ENCODE assay signal across 8 mouse cellular contexts in the genomic region with DNA sequence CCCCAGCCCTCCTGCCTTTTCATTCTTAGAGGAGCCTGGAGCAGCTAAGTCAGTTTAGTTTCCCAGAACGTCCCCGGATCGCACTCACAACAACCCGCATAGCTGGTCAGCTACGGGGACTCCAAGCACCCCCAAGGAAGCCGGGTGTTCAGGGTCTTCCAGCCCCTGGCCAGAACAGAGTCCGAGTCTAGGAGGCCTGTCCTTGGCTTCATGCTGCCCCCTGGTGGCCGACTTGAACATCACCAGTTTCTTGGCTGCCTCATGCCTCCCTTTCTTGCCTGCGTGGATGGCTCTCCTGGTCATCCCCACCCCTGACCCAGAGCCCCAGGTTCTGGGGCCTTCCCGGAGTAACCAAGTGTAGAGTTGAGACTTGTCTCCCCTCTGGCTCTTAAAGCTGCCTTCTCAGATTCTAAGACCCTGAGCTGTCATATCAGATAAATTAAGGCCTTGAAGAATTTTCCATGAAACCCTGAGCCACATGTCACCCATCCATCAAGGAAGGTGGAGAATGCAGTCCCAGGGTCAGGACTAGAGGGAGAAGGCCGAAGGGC. TPM values are rescaled to one million over a fixed set of nuclear protein-coding genes. Genes with fewer than 3 reads are reported as not detected.
DNase-seq lines count a peak whose midpoint lies in the region; ATAC-seq and TF ChIP-seq lines count a peak whose summit lies in the region.

No protein-coding gene starts in this region.

- TF ChIP-seq EP300 in MEL (IDR thresholded peaks at IDR 0.05; ENCODE audit: low read depth in 1 of 2, low read length in 2 of 2), result no peak

- H3K4me2 ChIP-seq in embryonic facial prominence, embryonic 14.5 days (ENCODE audit: low read depth, low read length), result peak overlapping the region; percentile 61; the same call in 1 of the 2 replicates

- H3K79me2 ChIP-seq in MEL (ENCODE audit: control insufficient read depth, insufficient read depth, low read length, poor library complexity), result peaks cover 8% of the 10 kb centered on the region; the same call in 1 of the 2 replicates

- H3K27me3 ChIP-seq in MEL (ENCODE audit: control insufficient read depth in 1 of 2, insufficient read depth in 2 of 2, low read length in 2 of 2), result no peaks in the 10 kb centered on the region
- H3K27me3 ChIP-seq in embryonic facial prominence, embryonic 14.5 days (replicated peaks; ENCODE audit: control insufficient read depth, insufficient read depth, low read length), result no peaks in the 10 kb centered on the region
- H3K27me3 ChIP-seq in small intestine, adult 2 months (ENCODE audit: control insufficient read depth, insufficient read depth, low read length), result peaks cover 19% of the 10 kb centered on the region

- peak; percentile 63 for TF ChIP-seq RAD21 in MEL (IDR thresholded peaks at IDR 0.05; ENCODE audit: low read depth, low read length)

- H3K4me3 ChIP-seq in MEL (ENCODE audit: control insufficient read depth in 1 of 2, insufficient read depth in 1 of 2, low read depth in 2 of 2, low read length in 2 of 2), result peak overlapping the region; percentile 15 to 47; a peak in 3 of 4 replicates
- H3K4me3 ChIP-seq in embryonic facial prominence, embryonic 14.5 days (ENCODE audit: low read depth, low read length), result no peak overlapping the region
- H3K4me3 ChIP-seq in small intestine, adult 2 months (ENCODE audit: low read depth, low read length), result no peak overlapping the region

- no peak for ATAC-seq in embryonic facial prominence, embryonic 14.5 days (ENCODE audit: low read depth)
- ATAC-seq in activated CD4-positive, CD25-positive, alpha-beta regulatory T cell, adult 4 months, result no peak

- TF ChIP-seq POLR2A in MEL (IDR thresholded peaks at IDR 0.05; ENCODE audit: control insufficient read depth in 1 of 2, insufficient read depth in 1 of 2, low read depth in 1 of 2, low read length in 2 of 2, poor library complexity in 1 of 2), result no peak
- no peak for TF ChIP-seq POLR2A in small intestine, adult 2 months (IDR thresholded peaks at IDR 0.05; ENCODE audit: low read depth, low read length)

- peak; percentile 63 to 93 (median 86) for TF ChIP-seq CTCF in MEL (IDR thresholded peaks at IDR 0.05 in 2 of 3, conservative IDR thresholded peaks at IDR 0.05 in 1 of 3; ENCODE audit: control insufficient read depth in 1 of 3, insufficient read depth in 1 of 3, low read depth in 2 of 3, low read length in 3 of 3, poor library complexity in 1 of 3, severe bottlenecking in 1 of 3)
- peak; percentile 93 for TF ChIP-seq CTCF in small intestine, adult 2 months (IDR thresholded peaks at IDR 0.05; ENCODE audit: extremely low read depth, insufficient read length, insufficient replicate concordance, low read depth, low read length)

- H3K9ac ChIP-seq in MEL (ENCODE audit: control insufficient read depth, low read depth, low read length, poor library complexity, severe bottlenecking), result peak overlapping the region; percentile 89
- H3K9ac ChIP-seq in embryonic facial prominence, embryonic 14.5 days (ENCODE audit: low read depth, low read length), result peak overlapping the region; percentile 10; the same call in 1 of the 2 replicates

- peak overlapping the region; percentile 81 for H3K27ac ChIP-seq in MEL (ENCODE audit: control insufficient read depth, low read depth, low read length)
- peak overlapping the region; percentile 89 for H3K27ac ChIP-seq in embryonic facial prominence, embryonic 14.5 days (replicated peaks; ENCODE audit: low read depth, low read length)
- no peak overlapping the region for H3K27ac ChIP-seq in small intestine, adult 2 months (ENCODE audit: insufficient read depth, low read depth, low read length)

- DNase-seq in MEL (ENCODE audit: low read depth, low spot score), result peak; percentile 82
- DNase-seq in adrenal gland, postnatal 36 days, result peak; percentile 82 to 91
- peak; percentile 81 for DNase-seq in embryonic facial prominence, embryonic 14.5 days (ENCODE audit: low spot score)
- DNase-seq in heart, postnatal 14 days, result peak; percentile 90 to 91
- peak; percentile 73 to 75 for DNase-seq in layer of hippocampus, postnatal 14 days (ENCODE audit: low spot score in 2 of 2)
- peak; percentile 76 for DNase-seq in lung, postnatal 36 days

- 32% methylated on average over 11 of the region's 11 CpGs for WGBS in embryonic facial prominence, embryonic 14.5 days
- WGBS in small intestine, adult 2 months, result 25% methylated on average over 11 of the region's 11 CpGs

- no peaks in the 10 kb centered on the region for H3K9me3 ChIP-seq in MEL (replicated peaks; ENCODE audit: insufficient read depth, low read length)
- H3K9me3 ChIP-seq in embryonic facial prominence, embryonic 14.5 days (ENCODE audit: control insufficient read depth, low read length), result peaks cover 25% of the 10 kb centered on the region

- intact Hi-C loops in heart, postnatal 14 days (cut with DNase I), result loop anchor here (5.0 kb wide), 2 partner anchors 172 to 252 kb away; no protein-coding TSS in a partner anchor

- peaks cover 0 to 16% of the 10 kb centered on the region in 2 experiments; a peak in 2 of 4 replicates for H3K36me3 ChIP-seq in MEL (ENCODE audit: control insufficient read depth in 1 of 2, insufficient read depth in 2 of 2, low read length in 2 of 2)
- H3K36me3 ChIP-seq in embryonic facial prominence, embryonic 14.5 days (ENCODE audit: control insufficient read depth, insufficient read depth, low read length), result 0 out of 2 replicates have a peak, but pooled peaks cover 6% of the 10 kb centered on the region
- H3K36me3 ChIP-seq in small intestine, adult 2 months (ENCODE audit: control insufficient read depth, insufficient read depth, low read length), result no peaks in the 10 kb centered on the region

- peaks cover 0 to 21% of the 10 kb centered on the region in 2 experiments; a peak in 2 of 4 replicates for H3K4me1 ChIP-seq in MEL (ENCODE audit: control insufficient read depth in 1 of 2, insufficient read depth in 2 of 2, low read length in 2 of 2)
- H3K4me1 ChIP-seq in embryonic facial prominence, embryonic 14.5 days (ENCODE audit: control insufficient read depth, insufficient read depth, low read length), result peaks cover 17% of the 10 kb centered on the region
- H3K4me1 ChIP-seq in small intestine, adult 2 months (ENCODE audit: control insufficient read depth, insufficient read depth, insufficient read length, low read length), result peaks cover 13% of the 10 kb centered on the region

TF ChIP-seq in MEL, 35 proteins besides CTCF, POLR2A, EP300 and RAD21:
- TF ChIP-seq ZC3H11A (IDR thresholded peaks at IDR 0.05; ENCODE audit: low read depth, low read length) (peak; percentile 42; the same call in 1 of the 2 replicates), ZKSCAN1 (IDR thresholded peaks at IDR 0.05; ENCODE audit: low read depth, low read length) (no peak), TBP (IDR thresholded peaks at IDR 0.05; ENCODE audit: low read depth, low read length) (no peak), SIN3A (IDR thresholded peaks at IDR 0.05; ENCODE audit: low read length) (0 out of 2 replicates have a peak, but pooled peaks have one; percentile 6), BHLHE40 (IDR thresholded peaks at IDR 0.05; ENCODE audit: borderline replicate concordance, low read depth, low read length) (no peak), SMC3 (IDR thresholded peaks at IDR 0.05; ENCODE audit: low read depth, low read length) (peak; percentile 78), USF2 (IDR thresholded peaks at IDR 0.05; ENCODE audit: borderline replicate concordance in 1 of 2, insufficient read depth in 1 of 2, low read depth in 1 of 2, low read length in 2 of 2) (no peak), RCOR1 (IDR thresholded peaks at IDR 0.05; ENCODE audit: low read depth, low read length) (no peak), NRF1 (IDR thresholded peaks at IDR 0.05; ENCODE audit: insufficient read depth, low read depth, low read length, poor library complexity, severe bottlenecking) (no peak), TCF12 (IDR thresholded peaks at IDR 0.05; ENCODE audit: low read depth, low read length) (no peak)
TF ChIP-seq in MEL: peak in this region for 3.

RNA-seq across cellular contexts. Expression of gene Cdkn1c, which starts 3.1 kb away (rescaled TPM):
- 9.5 and 10.0 TPM in 2 replicates for total RNA-seq in MEL (2012; rRNA removed)
- 10 to 100 TPM in 1 of 2 experiments, not detected in 1; 11.9 TPM for polyA plus RNA-seq in MEL (2012; ENCODE audit: insufficient read depth in 1 of 2, insufficient read length in 2 of 2, low read depth in 1 of 2, low replicate concordance in 2 of 2, missing spikeins in 1 of 2)
- total RNA-seq in adrenal gland, postnatal 36 days (2021), result 100 to 1,000 TPM; 242 to 645 TPM
- polyA plus RNA-seq in embryonic facial prominence, embryonic 14.5 days (2014; fragmentation: Nextera tagmentation; extraction: Ambion mirVana), result 2,410 and 2,543 TPM in 2 replicates
- total RNA-seq in heart, postnatal 14 days (2021), result 10 to 100 TPM; 37.3 to 52.0 TPM
- 10 to 100 TPM in 1 of 2 experiments, 1 to 10 TPM in 1; 9.7 to 14.5 TPM for total RNA-seq in layer of hippocampus, postnatal 14 days (2021)
- polyA plus RNA-seq in small intestine, adult 2 months (2012; rRNA removed), result 8.7 and 9.6 TPM in 2 replicates
- polyA plus RNA-seq in activated CD4-positive, CD25-positive, alpha-beta regulatory T cell, adult 4 months (2017; shearing (Covaris generic)), result under 1 TPM; 0.24 to 0.41 TPM

RNA-seq across cellular contexts. Expression of gene Slc22a18, which starts 9.6 kb away (rescaled TPM):
- 5.2 and 5.8 TPM in 2 replicates for total RNA-seq in MEL (2012; rRNA removed)
- 10 to 100 TPM in 1 of 2 experiments, not detected in 1; 19.8 TPM for polyA plus RNA-seq in MEL (2012; ENCODE audit: insufficient read depth in 1 of 2, insufficient read length in 2 of 2, low read depth in 1 of 2, low replicate concordance in 2 of 2, missing spikeins in 1 of 2)
- 1 to 10 TPM; 1.4 to 1.5 TPM for total RNA-seq in adrenal gland, postnatal 36 days (2021)
- polyA plus RNA-seq in embryonic facial prominence, embryonic 14.5 days (2014; fragmentation: Nextera tagmentation; extraction: Ambion mirVana), result 2.5 and 2.8 TPM in 2 replicates
- under 1 TPM; 0.15 to 0.69 TPM for total RNA-seq in heart, postnatal 14 days (2021)
- total RNA-seq in layer of hippocampus, postnatal 14 days (2021), result under 1 TPM; 0.21 to 0.36 TPM
- polyA plus RNA-seq in small intestine, adult 2 months (2012; rRNA removed), result 249 and 251 TPM in 2 replicates
- polyA plus RNA-seq in activated CD4-positive, CD25-positive, alpha-beta regulatory T cell, adult 4 months (2017; shearing (Covaris generic)), result under 1 TPM in 1 of 2 experiments, not detected in 1; 0.32 TPM

RNA-seq across cellular contexts. Expression of gene Phlda2, which starts 39.0 kb away (rescaled TPM):
- total RNA-seq in MEL (2012; rRNA removed), result 152 and 160 TPM in 2 replicates
- polyA plus RNA-seq in MEL (2012; ENCODE audit: insufficient read depth in 1 of 2, insufficient read length in 2 of 2, low read depth in 1 of 2, low replicate concordance in 2 of 2, missing spikeins in 1 of 2), result 100 to 1,000 TPM in 1 of 2 experiments, not detected in 1; 253 TPM
- total RNA-seq in adrenal gland, postnatal 36 days (2021), result 1 to 10 TPM in 1 of 2 experiments, under 1 TPM in 1; 0.43 to 2.6 TPM
- 6.3 and 8.0 TPM in 2 replicates for polyA plus RNA-seq in embryonic facial prominence, embryonic 14.5 days (2014; fragmentation: Nextera tagmentation; extraction: Ambion mirVana)
- total RNA-seq in heart, postnatal 14 days (2021), result not detected
- total RNA-seq in layer of hippocampus, postnatal 14 days (2021), result not detected
- polyA plus RNA-seq in small intestine, adult 2 months (2012; rRNA removed), result 2.5 and 5.0 TPM in 2 replicates
- polyA plus RNA-seq in activated CD4-positive, CD25-positive, alpha-beta regulatory T cell, adult 4 months (2017; shearing (Covaris generic)), result not detected

Comparison
In these comparisons a context has a peak if more than half of its experiments do, and no peak if none do; other contexts are left out.
1. H3K4me3 ChIP-seq: peak in MEL (2 of 2); none in embryonic facial prominence, embryonic 14.5 days (single experiment) and small intestine, adult 2 months (single experiment).
2. RNA of gene Cdkn1c, which starts 3.1 kb away (total RNA-seq): 242 to 645 TPM in adrenal gland, postnatal 36 days; 37.3 to 52.0 TPM in heart, postnatal 14 days, 9.7 to 14.5 TPM in layer of hippocampus, postnatal 14 days and 9.5 to 10.0 TPM in MEL; every median in the first group is over 4 times any median in the second.
3. RNA of gene Phlda2, which starts 39.0 kb away (total RNA-seq): 152 to 160 TPM in MEL; 0.43 to 2.6 TPM in adrenal gland, postnatal 36 days, not detected in layer of hippocampus, postnatal 14 days and not detected in heart, postnatal 14 days; every median in the first group is over 10 times any median in the second.
4. Peak in every context shown above with its lines, with median percentiles within 50 percentile points of each other: DNase-seq.